Mouse (Mus musculus): ENCODE data around the gene Fgd3. TPM values are rescaled to one million over a fixed set of nuclear protein-coding genes. Genes with fewer than 3 reads are reported as not detected.

Gene Fgd3
- polyA plus RNA-seq, 1 experiment from 2014 or later = 0.37 TPM

DNA sequence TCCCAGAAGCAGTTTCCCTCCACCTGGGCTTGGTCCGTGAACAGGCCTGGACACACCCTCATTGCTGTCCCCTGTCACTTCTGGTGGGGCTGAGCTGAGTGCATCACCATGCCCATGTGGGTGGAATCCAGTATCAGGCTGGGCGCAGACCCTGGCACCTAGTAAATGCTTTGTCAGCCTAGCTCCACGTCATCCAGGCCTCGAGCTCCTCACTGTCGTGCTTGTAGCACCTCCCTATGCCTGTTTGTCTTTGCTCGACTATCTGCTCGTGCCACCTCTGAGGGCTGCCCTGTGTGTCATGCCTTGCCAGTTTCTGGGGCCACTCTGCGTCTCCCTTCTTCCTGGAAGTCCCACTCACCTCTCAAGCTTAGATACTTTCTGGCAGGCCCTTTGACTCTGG is 24.5 kb upstream of the Fgd3 start:
- Histone ChIP-seq H3K36me3 (ENCODE audit: insufficient read depth, low read length) (no peaks in the 10 kb centered on the region), H3K27me3 (replicated peaks; ENCODE audit: insufficient read depth, low read length) (no peaks in the 10 kb centered on the region), H3K27ac (ENCODE audit: low read length) (0 out of 2 replicates have a peak overlapping the region, but pooled peaks have one; percentile 26), H3K4me1 (ENCODE audit: insufficient read depth, low read depth, low read length) (peaks cover 38% of the 10 kb centered on the region), H3K4me2 (replicated peaks; ENCODE audit: low read depth, low read length) (no peak overlapping the region), H3K9ac (replicated peaks; ENCODE audit: low read depth) (no peak overlapping the region), H3K9me3 (ENCODE audit: low read length) (no peaks in the 10 kb centered on the region), H3K4me3 (ENCODE audit: low read depth, low read length) (no peak overlapping the region)
- TF ChIP-seq EP300 (IDR thresholded peaks at IDR 0.05) (no peak), CTCF (IDR thresholded peaks at IDR 0.05) (no peak)
- 60% methylated on average over 8 of the region's 8 CpGs for WGBS
- ATAC-seq (no peak), DNase-seq (ENCODE audit: low spot score) (no peak)

DNA sequence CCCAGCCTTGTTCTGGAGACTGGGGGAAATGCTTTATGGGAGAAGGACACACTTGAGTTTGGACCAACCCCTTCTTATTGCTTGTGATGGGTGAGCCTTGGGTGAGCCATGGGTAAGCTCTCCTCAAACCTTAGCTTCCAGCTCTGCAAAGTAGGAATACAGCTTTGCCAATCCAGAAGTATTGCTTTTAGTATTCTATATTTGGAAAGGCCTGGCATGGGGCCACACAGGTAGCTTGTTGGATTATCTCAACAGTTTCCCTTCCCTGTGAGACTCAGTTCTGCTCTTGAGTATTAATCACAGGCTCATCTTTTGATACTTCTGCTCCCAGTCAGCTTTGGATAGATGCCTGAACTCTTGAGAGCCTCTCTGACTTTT is 22.6 kb upstream of the Fgd3 start:
- H3K4me2 ChIP-seq (replicated peaks; ENCODE audit: low read depth, low read length) = peak overlapping the region; percentile 88
- no peaks in the 10 kb centered on the region for H3K27me3 ChIP-seq (replicated peaks; ENCODE audit: insufficient read depth, low read length)
- TF ChIP-seq EP300 (IDR thresholded peaks at IDR 0.05) (no peak), CTCF (IDR thresholded peaks at IDR 0.05) (no peak)
- DNase-seq (ENCODE audit: low spot score) (no peak), ATAC-seq (no peak)
- H3K4me1 ChIP-seq (ENCODE audit: insufficient read depth, low read depth, low read length) = peaks cover 38% of the 10 kb centered on the region
- no peaks in the 10 kb centered on the region for H3K36me3 ChIP-seq (ENCODE audit: insufficient read depth, low read length)
- no peaks in the 10 kb centered on the region for H3K9me3 ChIP-seq (ENCODE audit: low read length)
- peak overlapping the region; percentile 85; the same call in 1 of the 2 replicates for H3K9ac ChIP-seq (replicated peaks; ENCODE audit: low read depth)
- H3K4me3 ChIP-seq (ENCODE audit: low read depth, low read length) = peak overlapping the region; percentile 87
- H3K27ac ChIP-seq (ENCODE audit: low read length) = no peak overlapping the region

DNA sequence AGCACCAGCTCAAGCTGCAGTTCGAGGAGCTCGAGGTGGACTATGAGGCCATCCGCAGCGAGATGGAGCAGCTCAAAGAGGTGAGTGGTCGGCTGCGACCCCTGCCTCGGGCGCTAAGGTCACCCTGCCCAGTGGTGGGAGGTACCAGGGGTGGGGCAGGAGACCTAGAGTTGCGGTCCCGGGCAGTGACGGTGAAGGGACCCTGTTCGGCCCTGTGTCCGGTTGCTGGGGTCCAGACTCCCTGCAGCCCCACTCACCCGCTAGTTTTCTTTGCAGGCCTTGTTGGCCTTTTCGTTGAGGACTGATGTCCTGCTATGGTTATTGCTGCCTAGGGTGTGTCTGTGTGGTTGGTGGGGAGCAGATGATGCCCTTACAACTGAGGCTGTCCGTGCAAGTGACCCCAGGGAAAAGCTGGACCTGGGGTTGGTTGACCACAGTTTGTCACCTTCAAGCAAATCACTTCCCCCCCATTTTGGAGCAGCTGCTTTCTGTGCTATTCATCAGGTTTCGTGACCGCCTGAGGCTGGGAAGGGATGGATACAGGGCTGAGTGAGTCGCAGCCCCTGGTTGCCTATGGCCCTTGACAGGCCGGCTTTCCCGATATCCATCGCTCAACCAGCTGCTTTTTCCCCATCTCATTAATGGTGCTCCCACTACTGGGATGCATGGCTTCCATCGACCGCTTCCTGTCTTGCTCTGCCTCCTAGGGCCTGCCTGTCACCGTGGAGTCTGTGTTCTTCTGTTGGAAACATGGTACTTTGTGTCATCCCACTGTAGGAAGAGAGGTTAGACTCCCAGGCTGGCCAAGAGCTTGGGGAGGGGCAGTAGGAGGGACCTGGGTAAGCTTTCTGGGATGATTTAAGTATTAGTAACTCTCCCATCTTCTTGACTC is 22.0 kb upstream of the Fgd3 start:
- 4% methylated on average over 25 of the region's 25 CpGs for WGBS
- Histone ChIP-seq H3K4me1 (ENCODE audit: insufficient read depth, low read depth, low read length) (peaks cover 38% of the 10 kb centered on the region), H3K36me3 (ENCODE audit: insufficient read depth, low read length) (no peaks in the 10 kb centered on the region), H3K4me2 (replicated peaks; ENCODE audit: low read depth, low read length) (peak overlapping the region; percentile 88), H3K27ac (ENCODE audit: low read length) (peak overlapping the region; percentile 62), H3K27me3 (replicated peaks; ENCODE audit: insufficient read depth, low read length) (no peaks in the 10 kb centered on the region), H3K9ac (replicated peaks; ENCODE audit: low read depth) (peak overlapping the region; percentile 85), H3K4me3 (ENCODE audit: low read depth, low read length) (peak overlapping the region; percentile 87), H3K9me3 (ENCODE audit: low read length) (no peaks in the 10 kb centered on the region)
- ATAC-seq = peak; percentile 0; the same call in 1 of the 2 replicates
- no peak for DNase-seq (ENCODE audit: low spot score)
- TF ChIP-seq EP300 (IDR thresholded peaks at IDR 0.05) = no peak
- TF ChIP-seq CTCF (IDR thresholded peaks at IDR 0.05) = no peak

DNA sequence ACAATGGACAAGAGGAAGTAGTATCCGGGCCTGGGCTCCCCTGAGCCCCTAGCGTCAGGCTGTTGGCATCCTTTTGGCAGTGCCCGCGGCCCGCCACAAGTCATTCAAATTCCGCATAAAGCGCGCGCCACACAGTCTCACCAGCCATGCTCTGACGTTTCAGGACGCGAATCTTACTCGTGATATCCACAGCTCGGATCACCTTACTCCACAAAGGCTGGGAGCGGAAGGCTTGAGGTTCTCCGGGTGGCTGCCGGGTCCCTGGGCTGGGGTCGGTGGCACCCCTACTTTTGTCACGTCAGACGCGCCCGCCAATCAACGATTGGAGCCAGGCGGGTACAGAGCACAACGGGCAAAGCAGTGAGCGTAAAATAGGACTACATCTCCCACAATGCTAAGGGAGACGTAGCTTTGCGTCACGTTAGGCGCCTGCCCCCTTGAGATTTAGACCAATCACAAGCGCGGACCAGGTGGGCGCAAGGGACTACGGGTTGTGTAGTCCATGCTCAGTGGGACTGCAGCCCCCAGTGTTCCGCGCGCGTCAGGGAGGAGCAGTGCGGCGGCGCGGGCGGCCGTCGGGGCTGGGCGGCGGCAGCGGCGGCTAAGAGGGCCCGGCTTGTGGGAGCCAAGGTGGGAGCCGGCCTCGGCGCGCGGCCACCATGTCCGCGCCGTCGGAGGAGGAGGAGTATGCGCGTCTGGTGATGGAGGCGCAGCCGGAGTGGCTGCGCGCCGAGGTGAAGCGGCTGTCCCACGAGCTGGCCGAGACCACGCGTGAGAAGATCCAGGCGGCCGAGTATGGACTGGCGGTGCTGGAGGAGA is 21.1 kb upstream of the Fgd3 start, which contains the start of gene Bicd2:
TSS of gene Bicd2 (plus strand) at position 574 of the 819 bp plus-strand sequence.
- H3K27me3 ChIP-seq (replicated peaks; ENCODE audit: insufficient read depth, low read length) = no peaks in the 10 kb centered on the region
- peak within 1 kb of the TSS; percentile 66 for H3K27ac ChIP-seq (ENCODE audit: low read length)
- peak; percentile 99 for ATAC-seq
- H3K4me3 ChIP-seq (ENCODE audit: low read depth, low read length) = peak within 1 kb of the TSS; percentile 87
- H3K9ac ChIP-seq (replicated peaks; ENCODE audit: low read depth) = peak within 1 kb of the TSS; percentile 85
- H3K4me1 ChIP-seq (ENCODE audit: insufficient read depth, low read depth, low read length) = peaks cover 38% of the 10 kb centered on the region
- peak within 1 kb of the TSS; percentile 88 for H3K4me2 ChIP-seq (replicated peaks; ENCODE audit: low read depth, low read length)
- H3K9me3 ChIP-seq (ENCODE audit: low read length) = no peaks in the 10 kb centered on the region
- H3K36me3 ChIP-seq (ENCODE audit: insufficient read depth, low read length) = no peaks in the 10 kb centered on the region
- 2% methylated on average over 73 of the region's 74 CpGs for WGBS
- TF ChIP-seq EP300 (IDR thresholded peaks at IDR 0.05) = no peak
- TF ChIP-seq CTCF (IDR thresholded peaks at IDR 0.05) = peak; percentile 44
- DNase-seq (ENCODE audit: low spot score) = peak; percentile 99

DNA sequence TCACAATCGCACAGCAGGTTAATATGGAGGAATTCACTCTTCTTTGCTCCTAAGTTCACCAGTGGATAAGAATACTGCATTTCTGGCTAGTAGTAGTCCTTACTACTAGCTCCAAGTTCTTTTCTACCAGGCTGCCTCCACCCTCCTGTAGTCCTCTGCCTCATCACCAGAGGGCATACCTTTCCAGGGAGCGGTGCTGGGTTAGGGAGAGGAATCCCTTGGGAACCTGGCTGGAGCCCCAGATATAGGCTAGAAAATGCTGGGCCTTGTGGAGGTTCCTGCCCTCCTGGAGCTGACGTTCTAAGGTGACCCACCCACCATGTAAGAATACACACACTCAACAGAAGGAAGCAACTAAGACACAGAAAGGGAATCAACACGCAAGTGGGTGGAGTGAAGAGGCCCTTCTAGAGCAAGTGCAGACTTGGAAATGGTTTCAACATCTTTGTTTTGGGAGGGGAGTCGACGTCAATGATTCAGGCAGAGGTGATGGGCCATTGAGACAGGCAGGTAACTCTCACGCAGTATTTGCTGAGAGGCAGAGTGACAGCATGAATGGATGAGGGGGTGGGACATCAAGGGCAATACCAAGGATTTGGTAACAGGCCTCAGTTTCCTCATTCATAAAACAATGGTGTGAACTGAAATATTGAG is 18.9 kb upstream of the Fgd3 start:
- Histone ChIP-seq H3K9ac (replicated peaks; ENCODE audit: low read depth) (no peak overlapping the region), H3K9me3 (ENCODE audit: low read length) (no peaks in the 10 kb centered on the region), H3K4me2 (replicated peaks; ENCODE audit: low read depth, low read length) (no peak overlapping the region), H3K4me1 (ENCODE audit: insufficient read depth, low read depth, low read length) (peaks cover 22% of the 10 kb centered on the region; the same call in 1 of the 2 replicates), H3K4me3 (ENCODE audit: low read depth, low read length) (no peak overlapping the region), H3K27ac (ENCODE audit: low read length) (no peak overlapping the region; the same call in 1 of the 2 replicates), H3K36me3 (ENCODE audit: insufficient read depth, low read length) (no peaks in the 10 kb centered on the region), H3K27me3 (replicated peaks; ENCODE audit: insufficient read depth, low read length) (no peaks in the 10 kb centered on the region)
- peak; percentile 78 for DNase-seq (ENCODE audit: low spot score)
- peak; percentile 86 for TF ChIP-seq CTCF (IDR thresholded peaks at IDR 0.05)
- no peak for TF ChIP-seq EP300 (IDR thresholded peaks at IDR 0.05)
- ATAC-seq = peak; percentile 8; the same call in 1 of the 2 replicates
- 57% methylated on average over 7 of the region's 7 CpGs for WGBS

Measured in lung, postnatal 0 days (tissue).